Mouse (Mus musculus): ENCODE measurements at regions not wholly inside any gene's neighbourhood (a gene's known extent, or its start where the extent isn't known, plus 50 kb on each side); places are given as distances from the start of the nearest gene placed in this dataset.
A peak's percentile ranks its signal among the peaks of the same experiment; 100 is the strongest.

DNA sequence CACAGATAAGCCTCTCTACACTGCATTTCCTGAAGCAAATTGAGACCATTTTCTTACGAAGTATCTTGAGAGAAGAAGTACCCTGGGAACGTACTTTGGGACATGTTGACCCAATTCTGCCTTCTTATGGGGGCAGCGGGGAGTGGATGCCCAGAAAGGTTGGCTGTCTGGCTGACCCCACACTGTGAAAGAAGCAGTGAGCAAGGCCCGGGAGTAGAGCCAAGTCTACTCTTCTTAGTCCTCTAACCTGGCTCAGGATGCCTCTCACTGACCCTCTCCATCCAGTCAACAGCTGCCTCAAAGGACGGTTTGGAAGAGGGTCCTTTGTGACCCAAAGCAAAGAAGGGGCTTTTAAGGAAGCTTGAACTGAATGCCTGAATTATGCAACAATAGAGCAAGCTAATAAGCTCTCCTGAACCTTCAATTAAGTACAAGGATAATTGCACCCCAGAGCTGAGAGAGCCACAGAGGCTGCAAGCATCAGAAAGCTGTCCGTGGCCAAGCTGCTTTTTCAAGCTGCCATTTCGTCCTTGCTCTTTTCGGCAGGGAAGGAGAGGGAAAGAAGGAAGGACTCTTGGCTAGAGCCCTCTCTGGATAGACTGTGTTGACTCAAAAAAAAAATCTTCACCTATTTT lies 70.3 kb downstream of the Pctp start:
- no peaks in the 10 kb centered on the region for H3K27me3 ChIP-seq (replicated peaks)
- H3K4me3 ChIP-seq (replicated peaks), result no peak overlapping the region
- WGBS, result 82% methylated on average over 8 of the region's 8 CpGs
- H3K9ac ChIP-seq, result no peak overlapping the region
- no peak overlapping the region for H3K27ac ChIP-seq
- H3K4me2 ChIP-seq (replicated peaks), result no peak overlapping the region
- no peak for ATAC-seq
- no peaks in the 10 kb centered on the region for H3K4me1 ChIP-seq (replicated peaks)
- H3K36me3 ChIP-seq, result no peaks in the 10 kb centered on the region
- H3K9me3 ChIP-seq, result no peaks in the 10 kb centered on the region

DNA sequence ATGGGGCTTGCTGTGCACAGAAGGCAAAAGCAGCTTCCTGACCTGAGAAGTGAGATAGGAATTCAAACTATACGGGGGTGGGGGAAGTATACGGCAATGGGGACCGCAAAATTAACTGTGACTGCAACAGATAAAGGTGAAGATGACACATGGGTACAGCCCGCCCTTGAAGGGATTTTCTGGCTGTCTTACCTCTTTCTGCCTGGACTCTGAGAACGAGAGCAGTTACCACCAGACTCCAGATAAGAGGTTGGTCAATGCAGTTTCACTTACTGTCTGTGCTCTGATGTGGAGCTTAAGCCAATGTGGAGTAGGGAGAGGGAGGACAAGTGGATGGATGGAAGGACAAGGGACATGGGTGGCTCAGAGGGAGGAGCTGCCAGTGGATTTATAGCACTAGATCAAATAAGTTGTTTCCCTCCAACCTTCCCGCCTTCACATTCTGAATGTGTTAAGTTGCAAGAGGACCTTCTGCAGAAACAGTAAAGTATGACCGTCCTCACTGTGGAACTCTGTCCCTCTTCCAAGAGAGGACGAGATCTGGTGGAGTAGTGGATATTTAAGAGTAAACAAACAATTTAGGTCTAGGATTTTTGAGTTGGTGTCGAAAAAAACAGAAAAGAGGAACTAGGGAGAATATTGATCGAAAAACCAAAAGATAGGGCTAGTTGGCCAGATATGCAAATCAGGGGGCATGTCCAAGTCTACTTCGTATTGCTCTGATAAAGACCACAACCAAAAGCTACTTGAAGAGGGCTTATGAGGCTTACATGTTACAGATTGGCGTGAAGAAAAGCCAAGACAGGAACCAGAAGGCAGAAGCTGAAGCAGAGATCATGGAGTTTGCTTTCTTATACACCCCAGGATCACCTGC lies 73.3 kb downstream of the Pctp start:
- WGBS, result 74% methylated on average over 12 of the region's 12 CpGs
- no peak overlapping the region for H3K4me2 ChIP-seq (replicated peaks)

GRCm38 (mm10) chr11:89927483-89928156 lies 75.1 kb downstream of the Pctp start:
- no peak overlapping the region for H3K27ac ChIP-seq
- H3K9ac ChIP-seq, result no peak overlapping the region
- WGBS, result 73% methylated on average over 3 of the region's 3 CpGs
- H3K9me3 ChIP-seq, result no peaks in the 10 kb centered on the region
- ATAC-seq, result no peak
- H3K36me3 ChIP-seq, result no peaks in the 10 kb centered on the region
- no peaks in the 10 kb centered on the region for H3K4me1 ChIP-seq (replicated peaks)
- no peaks in the 10 kb centered on the region for H3K27me3 ChIP-seq (replicated peaks)
- no peak overlapping the region for H3K4me3 ChIP-seq (replicated peaks)
- no peak overlapping the region for H3K4me2 ChIP-seq (replicated peaks)

More for the DNA sequence above, 73.3 kb downstream of the Pctp start:
- H3K4me3 ChIP-seq (replicated peaks), result no peak overlapping the region
- no peak overlapping the region for H3K9ac ChIP-seq
- H3K27ac ChIP-seq, result no peak overlapping the region
- H3K27me3 ChIP-seq (replicated peaks), result no peaks in the 10 kb centered on the region
- no peaks in the 10 kb centered on the region for H3K4me1 ChIP-seq (replicated peaks)
- no peak for ATAC-seq
- H3K9me3 ChIP-seq, result no peaks in the 10 kb centered on the region
- H3K36me3 ChIP-seq, result no peaks in the 10 kb centered on the region

DNA sequence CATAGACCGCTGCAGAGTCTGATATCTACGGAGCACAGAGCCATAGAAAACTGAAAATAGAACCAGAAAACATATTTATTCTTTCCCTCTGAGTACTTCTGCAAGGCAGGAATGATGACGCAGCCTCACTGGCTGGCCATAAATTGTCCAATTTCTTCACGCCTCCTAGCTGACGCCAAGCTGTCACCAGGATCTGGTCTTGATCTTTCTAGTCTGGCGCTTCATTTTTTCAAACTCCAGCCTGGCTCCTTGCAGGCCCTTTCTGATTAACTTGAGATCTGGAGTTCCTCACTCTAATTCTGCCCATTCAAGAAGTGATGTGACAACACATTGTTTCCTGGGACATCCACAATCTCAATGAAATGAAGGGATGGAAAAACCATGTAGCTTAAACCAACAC lies 80.1 kb downstream of the Pctp start:
- Histone ChIP-seq H3K4me1 (replicated peaks) (no peaks in the 10 kb centered on the region), H3K27me3 (replicated peaks) (no peaks in the 10 kb centered on the region), H3K4me2 (replicated peaks) (no peak overlapping the region), H3K4me3 (replicated peaks) (no peak overlapping the region), H3K9ac (no peak overlapping the region), H3K36me3 (no peaks in the 10 kb centered on the region), H3K27ac (no peak overlapping the region), H3K9me3 (no peaks in the 10 kb centered on the region)
- 45% methylated on average over 6 of the region's 6 CpGs for WGBS
- ATAC-seq, result no peak

DNA sequence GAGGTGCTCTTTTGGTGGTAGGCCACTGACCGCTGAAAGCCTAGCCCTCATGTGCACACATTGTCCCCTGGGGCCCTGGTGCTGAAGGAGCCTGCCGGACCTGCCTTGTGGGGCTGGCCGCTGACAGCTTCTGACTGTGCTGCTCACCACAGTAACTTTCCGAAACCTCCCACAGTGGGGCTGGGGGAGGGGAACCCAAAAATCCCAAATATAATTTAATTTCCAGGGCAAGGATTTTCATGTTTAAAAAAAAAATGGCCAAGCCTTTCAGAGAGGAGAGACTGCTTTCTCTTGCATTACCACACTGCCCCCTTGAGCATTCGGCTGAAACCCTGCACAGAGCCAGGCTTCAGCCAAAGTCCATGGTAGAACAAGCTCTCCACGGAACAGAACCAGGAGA lies 81.5 kb downstream of the Pctp start:
- no peak overlapping the region for H3K4me3 ChIP-seq (replicated peaks)
- WGBS, result 34% methylated on average over 6 of the region's 6 CpGs

GRCm38 (mm10) chr11:89915795-89916194 lies 86.9 kb downstream of the Pctp start:
- ATAC-seq, result no peak
- 77% methylated on average over 4 of the region's 4 CpGs for WGBS
- Histone ChIP-seq H3K4me3 (replicated peaks) (no peak overlapping the region), H3K4me2 (replicated peaks) (no peak overlapping the region), H3K36me3 (no peaks in the 10 kb centered on the region), H3K9me3 (no peaks in the 10 kb centered on the region), H3K9ac (no peak overlapping the region), H3K27me3 (replicated peaks) (no peaks in the 10 kb centered on the region), H3K27ac (no peak overlapping the region), H3K4me1 (replicated peaks) (no peaks in the 10 kb centered on the region)

More for the DNA sequence above, 81.5 kb downstream of the Pctp start:
- no peaks in the 10 kb centered on the region for H3K36me3 ChIP-seq
- H3K9me3 ChIP-seq, result no peaks in the 10 kb centered on the region
- no peaks in the 10 kb centered on the region for H3K4me1 ChIP-seq (replicated peaks)
- H3K27me3 ChIP-seq (replicated peaks), result no peaks in the 10 kb centered on the region
- peak; percentile 69 for ATAC-seq
- no peak overlapping the region for H3K4me2 ChIP-seq (replicated peaks)
- H3K9ac ChIP-seq, result no peak overlapping the region
- H3K27ac ChIP-seq, result no peak overlapping the region

GRCm38 (mm10) chr11:89914577-89914976 lies 88.1 kb downstream of the Pctp start:
- H3K27ac ChIP-seq, result no peak overlapping the region
- H3K27me3 ChIP-seq (replicated peaks), result no peaks in the 10 kb centered on the region
- H3K9ac ChIP-seq, result no peak overlapping the region
- ATAC-seq, result peak; percentile 96
- no peak overlapping the region for H3K4me3 ChIP-seq (replicated peaks)
- no peaks in the 10 kb centered on the region for H3K36me3 ChIP-seq
- H3K4me2 ChIP-seq (replicated peaks), result no peak overlapping the region
- no peaks in the 10 kb centered on the region for H3K4me1 ChIP-seq (replicated peaks)
- 43% methylated on average over 2 of the region's 2 CpGs for WGBS
- H3K9me3 ChIP-seq, result no peaks in the 10 kb centered on the region

DNA sequence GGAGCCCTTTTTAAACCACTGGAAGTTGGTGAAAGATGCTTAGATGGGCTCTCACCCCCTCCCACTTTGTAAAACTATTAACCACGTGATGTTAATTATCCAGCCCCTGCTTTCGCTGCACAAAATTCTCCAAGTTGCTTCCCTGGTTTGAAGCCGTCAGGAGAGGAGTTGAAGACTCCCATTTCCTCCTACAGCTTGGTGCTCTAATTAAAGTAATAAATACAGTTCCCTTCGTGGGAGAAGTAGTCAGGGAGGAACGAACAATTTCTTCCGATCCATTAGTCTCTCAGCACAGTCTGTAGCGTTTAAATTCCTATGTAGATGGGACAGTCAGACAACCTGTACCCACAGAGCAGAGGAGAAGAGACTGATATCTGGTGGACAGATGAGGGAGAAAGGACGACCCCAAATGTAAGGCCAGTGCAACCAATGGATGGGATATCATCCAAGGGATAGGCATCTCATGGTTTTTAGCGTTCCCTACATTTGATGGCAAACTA lies 101.4 kb downstream of the Pctp start:
- Histone ChIP-seq H3K4me3 (replicated peaks) (no peak overlapping the region), H3K27ac (no peak overlapping the region), H3K27me3 (replicated peaks) (no peaks in the 10 kb centered on the region), H3K36me3 (no peaks in the 10 kb centered on the region), H3K9ac (no peak overlapping the region), H3K4me1 (replicated peaks) (no peaks in the 10 kb centered on the region), H3K9me3 (no peaks in the 10 kb centered on the region), H3K4me2 (replicated peaks) (no peak overlapping the region)
- ATAC-seq, result no peak
- WGBS, result 73% methylated on average over 9 of the region's 9 CpGs

DNA sequence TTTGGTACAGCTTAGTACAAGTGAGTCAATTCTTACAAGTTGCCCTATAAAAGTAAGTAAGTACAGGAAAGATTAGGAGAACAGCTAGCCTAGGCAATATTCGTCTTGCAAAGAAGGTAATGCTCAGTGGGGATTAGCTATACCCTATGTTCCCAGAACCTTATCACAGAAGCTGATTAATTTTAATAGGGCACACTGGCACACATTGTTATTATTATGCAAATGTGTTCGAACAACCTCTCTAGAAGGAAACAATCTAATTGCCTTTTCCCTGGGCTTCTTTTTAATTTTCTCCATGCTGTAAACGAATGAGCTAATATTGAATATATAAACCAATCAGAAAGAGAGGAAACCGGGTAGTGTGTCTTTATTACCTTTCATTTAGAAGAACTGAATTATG lies 104.2 kb downstream of the Pctp start:
- Histone ChIP-seq H3K4me3 (replicated peaks) (no peak overlapping the region), H3K9ac (no peak overlapping the region), H3K4me2 (replicated peaks) (no peak overlapping the region), H3K4me1 (replicated peaks) (no peaks in the 10 kb centered on the region), H3K27me3 (replicated peaks) (no peaks in the 10 kb centered on the region), H3K36me3 (no peaks in the 10 kb centered on the region), H3K27ac (no peak overlapping the region), H3K9me3 (no peaks in the 10 kb centered on the region)
- ATAC-seq, result no peak
- 80% methylated on average over 4 of the region's 4 CpGs for WGBS

- Histone ChIP-seq H3K27me3 (replicated peaks) (no peaks in the 10 kb centered on the region), H3K36me3 (no peaks in the 10 kb centered on the region), H3K9me3 (no peaks in the 10 kb centered on the region), H3K4me1 (replicated peaks) (no peaks in the 10 kb centered on the region), H3K27ac (no peak overlapping the region), H3K4me3 (replicated peaks) (no peak overlapping the region), H3K9ac (no peak overlapping the region), H3K4me2 (replicated peaks) (no peak overlapping the region)
- ATAC-seq, result no peak
- 64% methylated on average over 3 of the region's 3 CpGs for WGBS
These were observed 105.8 kb downstream of the Pctp start for GRCm38 (mm10) chr11:89896854-89897253.

GRCm38 (mm10) chr11:89871587-89871986 lies 94.1 kb upstream of the Ankfn1 start:
- Histone ChIP-seq H3K4me3 (replicated peaks) (no peak overlapping the region), H3K27ac (no peak overlapping the region), H3K4me2 (replicated peaks) (no peak overlapping the region), H3K36me3 (no peaks in the 10 kb centered on the region), H3K4me1 (replicated peaks) (no peaks in the 10 kb centered on the region), H3K9me3 (no peaks in the 10 kb centered on the region), H3K27me3 (replicated peaks) (no peaks in the 10 kb centered on the region), H3K9ac (no peak overlapping the region)
- no peak for ATAC-seq
- 66% methylated on average over 2 of the region's 2 CpGs for WGBS

DNA sequence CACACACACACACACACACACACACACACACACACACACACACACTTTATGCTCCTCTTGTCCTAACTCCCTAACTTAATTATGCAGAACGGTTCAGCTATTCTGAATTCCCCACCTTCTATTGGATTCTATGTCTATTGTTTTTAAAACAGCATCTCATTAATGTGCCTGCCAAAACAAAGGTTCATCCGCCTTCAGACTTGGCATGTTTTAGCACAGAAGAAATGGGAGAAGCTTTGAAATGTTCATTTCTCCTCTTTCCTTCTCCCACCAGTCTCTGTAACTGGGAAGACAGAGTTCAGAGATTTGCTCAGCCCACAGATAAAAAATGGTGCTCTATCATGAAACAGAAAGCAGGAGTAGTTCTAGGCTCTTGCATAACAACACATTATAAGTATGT lies 90.1 kb upstream of the Ankfn1 start:
- Histone ChIP-seq H3K4me3 (replicated peaks) (no peak overlapping the region), H3K9me3 (no peaks in the 10 kb centered on the region), H3K4me1 (replicated peaks) (no peaks in the 10 kb centered on the region), H3K4me2 (replicated peaks) (no peak overlapping the region), H3K9ac (no peak overlapping the region), H3K36me3 (no peaks in the 10 kb centered on the region), H3K27me3 (replicated peaks) (no peaks in the 10 kb centered on the region), H3K27ac (no peak overlapping the region)
- no peak for ATAC-seq
- WGBS, result 89% methylated on average over 2 of the region's 2 CpGs

Measured in intestine, embryonic 15.5 days (tissue).